ENCODE assay signal across 8 mouse cellular contexts in genomic region chr1:55886383-55887070, GRCm38 (mm10).
DNase-seq lines count a peak whose midpoint lies in the region; ATAC-seq and TF ChIP-seq lines count a peak whose summit lies in the region.
"Had no signal": no experiment of that assay in that cellular context is flagged by ENCODE, and none has a peak within 500 bp of the region (broad histone marks: within the 10 kb centered on the region; RNA-seq: fewer than 3 reads in every experiment).

No protein-coding gene starts in this region.

- H3K36me3 ChIP-seq in embryonic facial prominence, embryonic 11.5 days (replicated peaks; ENCODE audit: control insufficient read depth, insufficient read depth, low read depth, low read length), result no peaks in the 10 kb centered on the region
- no peaks in the 10 kb centered on the region for H3K36me3 ChIP-seq in limb, embryonic 14.5 days (ENCODE audit: control insufficient read depth, insufficient read depth, low read length)
- H3K36me3 ChIP-seq: heart, embryonic 13.5 days had no signal

- ATAC-seq in embryonic facial prominence, embryonic 11.5 days (replicated peaks; ENCODE audit: insufficient number of reproducible peaks, low FRiP score, low TSS enrichment, low read depth), result no peak
- no peak for ATAC-seq in limb, embryonic 14.5 days (ENCODE audit: low FRiP score, low read depth)

- WGBS in embryonic facial prominence, embryonic 11.5 days, result 10% methylated on average over 5 of the region's 5 CpGs
- 22% methylated on average over 5 of the region's 5 CpGs for WGBS in limb, embryonic 14.5 days

- DNase-seq in testis, postnatal 10 days (ENCODE audit: low spot score), result peak; percentile 62
- no peak for DNase-seq in testis, postnatal 14 days (ENCODE audit: low spot score)
- peak; percentile 17 for DNase-seq in adrenal gland, adult 8-10 months
- DNase-seq in embryonic facial prominence, embryonic 11.5 days (ENCODE audit: low spot score), result peak; percentile 80
- peak; percentile 11 for DNase-seq in induced T-regulatory cell, adult 2 months (ENCODE audit: low read depth)
- DNase-seq in limb, embryonic 14.5 days (ENCODE audit: low spot score), result peak; percentile 85
- DNase-seq in retina, postnatal 1 day, result peak; percentile 79

- H3K4me3 ChIP-seq in embryonic facial prominence, embryonic 11.5 days (ENCODE audit: low read depth, low read length), result no peak overlapping the region
- no peak overlapping the region for H3K4me3 ChIP-seq in limb, embryonic 14.5 days (replicated peaks; ENCODE audit: low read length)
- H3K4me3 ChIP-seq: heart, embryonic 13.5 days had no signal

- no peak overlapping the region for H3K4me2 ChIP-seq in embryonic facial prominence, embryonic 11.5 days (ENCODE audit: low read depth, low read length)
- no peak overlapping the region for H3K4me2 ChIP-seq in limb, embryonic 14.5 days (replicated peaks; ENCODE audit: low read depth, low read length, severe bottlenecking)
- H3K4me2 ChIP-seq: heart, embryonic 13.5 days had no signal

- TF ChIP-seq POLR2A in limb, embryonic 14.5 days (IDR thresholded peaks at IDR 0.05; ENCODE audit: borderline replicate concordance, extremely low read depth, insufficient read depth, insufficient read length), result no peak

- no peaks in the 10 kb centered on the region for H3K9me3 ChIP-seq in embryonic facial prominence, embryonic 11.5 days (replicated peaks; ENCODE audit: control insufficient read depth, low read length)
- no peaks in the 10 kb centered on the region for H3K9me3 ChIP-seq in limb, embryonic 14.5 days (ENCODE audit: control insufficient read depth, low read length)
- H3K9me3 ChIP-seq: heart, embryonic 13.5 days had no signal

- no peak overlapping the region for H3K27ac ChIP-seq in embryonic facial prominence, embryonic 11.5 days (replicated peaks; ENCODE audit: low read depth, low read length)
- H3K27ac ChIP-seq in limb, embryonic 14.5 days (replicated peaks; ENCODE audit: low read depth, low read length), result no peak overlapping the region
- H3K27ac ChIP-seq: heart, embryonic 13.5 days had no signal

- H3K9ac ChIP-seq in embryonic facial prominence, embryonic 11.5 days (replicated peaks; ENCODE audit: low read length), result no peak overlapping the region
- no peak overlapping the region for H3K9ac ChIP-seq in limb, embryonic 14.5 days (ENCODE audit: low read depth, low read length, severe bottlenecking)
- H3K9ac ChIP-seq: heart, embryonic 13.5 days had no signal

- H3K27me3 ChIP-seq in embryonic facial prominence, embryonic 11.5 days (ENCODE audit: control insufficient read depth, insufficient read depth, low read length), result peaks cover 5% of the 10 kb centered on the region; the same call in 1 of the 2 replicates
- H3K27me3 ChIP-seq in limb, embryonic 14.5 days (ENCODE audit: control insufficient read depth, insufficient read depth, low read length), result peaks cover 5% of the 10 kb centered on the region; the same call in 1 of the 2 replicates

- no peaks in the 10 kb centered on the region; the same call in 1 of the 2 replicates for H3K4me1 ChIP-seq in embryonic facial prominence, embryonic 11.5 days (ENCODE audit: control insufficient read depth, insufficient read depth, low read length)
- H3K4me1 ChIP-seq in limb, embryonic 14.5 days (ENCODE audit: control insufficient read depth, insufficient read depth, low read length), result no peaks in the 10 kb centered on the region
